Mouse (Mus musculus) neural tube, embryonic 14.5 days (tissue): ENCODE measurements around the gene Cxcl14. TPM values are rescaled to one million over a fixed set of nuclear protein-coding genes. Genes with fewer than 3 reads are reported as not detected.

Experiments used
- ATAC-seq: fragments of 200-750 bp; cut with Nextera tagmentation; 2 replicates; pipeline ENCODE4 v1.8.0; 2017; ENCODE audit warnings: low read depth, mild to moderate bottlenecking, moderate TSS enrichment, moderate library complexity
- H3K27ac ChIP-seq: fragments of 300-500 bp; sonication (generic); 2 replicates; pipeline ENCODE4 v1.5.1; 2014; ENCODE audit warnings: low read depth, mild to moderate bottlenecking, control low read depth, low read length, moderate library complexity, mixed read lengths
- H3K27me3 ChIP-seq: fragments of 300-500 bp; sonication (generic); 2 replicates; pipeline ENCODE4 v1.6.1; 2014; ENCODE audit warnings: low read length; ENCODE audit not compliant: control insufficient read depth, insufficient read depth
- H3K36me3 ChIP-seq: fragments of 300-500 bp; sonication (generic); 2 replicates; pipeline ENCODE4 v1.6.1; 2014; ENCODE audit warnings: low read length, mixed read lengths; ENCODE audit not compliant: control insufficient read depth, insufficient read depth
- H3K4me1 ChIP-seq: fragments of 300-500 bp; sonication (generic); 2 replicates; pipeline ENCODE4 v1.6.1; 2014; ENCODE audit warnings: low read length; ENCODE audit not compliant: control insufficient read depth, insufficient read depth
- H3K4me2 ChIP-seq: fragments of 300-500 bp; sonication (generic); 2 replicates; pipeline ENCODE4 v1.6.1; 2014; ENCODE audit warnings: mild to moderate bottlenecking, low read depth, low read length, control low read depth
- H3K4me3 ChIP-seq: fragments of 300-500 bp; sonication (generic); 2 replicates; pipeline ENCODE4 v1.5.1; 2014; ENCODE audit warnings: low read depth, low read length, control low read depth, mixed read lengths
- H3K9ac ChIP-seq: fragments of 300-500 bp; sonication (generic); replicated peaks from 2 replicates; pipeline ENCODE4 v1.6.1; 2014; ENCODE audit warnings: low read depth, mild to moderate bottlenecking, control low read depth, low read length, mixed read lengths
- H3K9me3 ChIP-seq: fragments of 300-500 bp; sonication (generic); 2 replicates; pipeline ENCODE4 v1.6.1; 2016; ENCODE audit warnings: low read length; ENCODE audit not compliant: control insufficient read depth
- WGBS: fragments of 180-500 bp; shearing (Covaris S2); extraction: QIAGEN DNeasy Blood & Tissue Kit; methylation state at CpG from one replicate; pipeline ENCODE4 v1.1.7; 2014; 5-methylcytosine and 5-hydroxymethylcytosine counted together
- polyA plus RNA-seq: library from polyadenylated mRNA; unstranded; fragments of >200 nt; fragmentation: Nextera tagmentation; extraction: Ambion mirVana; gene quantifications from 2 replicates; pipeline ENCODE4 v1.2.1, GENCODE M21; 2014

Gene Cxcl14
- polyA plus RNA-seq, 1 experiment from 2014 or later: 2.5 TPM

GRCm38 (mm10) chr13:56259021-56259925 lies 37.1 kb downstream of the Cxcl14 start:
- ATAC-seq: no peak
- Histone ChIP-seq H3K9me3 (no peaks in the 10 kb centered on the region), H3K4me1 (0 out of 2 replicates have a peak, but pooled peaks cover 3% of the 10 kb centered on the region), H3K4me3 (peak overlapping the region; percentile 24), H3K9ac (no peak overlapping the region), H3K27me3 (peaks cover 71% of the 10 kb centered on the region), H3K36me3 (no peaks in the 10 kb centered on the region), H3K27ac (no peak overlapping the region), H3K4me2 (peak overlapping the region; percentile 50)
- WGBS: under 1% methylated on average over 49 of the region's 55 CpGs

- WGBS: under 1% methylated on average over 52 of the region's 52 CpGs
- 0 out of 2 replicates have a peak, but pooled peaks cover 3% of the 10 kb centered on the region for H3K4me1 ChIP-seq
- ATAC-seq: no peak
- no peak overlapping the region for H3K9ac ChIP-seq
- peaks cover 74% of the 10 kb centered on the region for H3K27me3 ChIP-seq
- H3K4me3 ChIP-seq: peak overlapping the region; percentile 24
- no peaks in the 10 kb centered on the region for H3K9me3 ChIP-seq
- H3K27ac ChIP-seq: no peak overlapping the region
- H3K4me2 ChIP-seq: peak overlapping the region; percentile 50
- H3K36me3 ChIP-seq: no peaks in the 10 kb centered on the region
Measured at GRCm38 (mm10) chr13:56258196-56259020, 37.9 kb downstream of the Cxcl14 start.

- H3K9ac ChIP-seq: no peak overlapping the region
- 0 out of 2 replicates have a peak, but pooled peaks cover 3% of the 10 kb centered on the region for H3K4me1 ChIP-seq
- H3K4me3 ChIP-seq: no peak overlapping the region
- 3% methylated on average over 12 of the region's 12 CpGs for WGBS
- H3K36me3 ChIP-seq: no peaks in the 10 kb centered on the region
- H3K27me3 ChIP-seq: peaks cover 80% of the 10 kb centered on the region
- no peak overlapping the region for H3K4me2 ChIP-seq
- no peak overlapping the region for H3K27ac ChIP-seq
- no peaks in the 10 kb centered on the region for H3K9me3 ChIP-seq
- ATAC-seq: no peak
Measured at GRCm38 (mm10) chr13:56257469-56258153, 38.7 kb downstream of the Cxcl14 start.

GRCm38 (mm10) chr13:56256716-56257299 lies 39.5 kb downstream of the Cxcl14 start:
- WGBS: 5% methylated on average over 14 of the region's 14 CpGs
- peaks cover 8% of the 10 kb centered on the region; the same call in 1 of the 2 replicates for H3K4me1 ChIP-seq
- peaks cover 81% of the 10 kb centered on the region for H3K27me3 ChIP-seq
- H3K27ac ChIP-seq: no peak overlapping the region
- no peak overlapping the region for H3K4me3 ChIP-seq
- no peaks in the 10 kb centered on the region for H3K9me3 ChIP-seq
- no peak overlapping the region for H3K4me2 ChIP-seq
- no peak overlapping the region for H3K9ac ChIP-seq
- ATAC-seq: no peak
- H3K36me3 ChIP-seq: no peaks in the 10 kb centered on the region

- ATAC-seq: no peak
- Histone ChIP-seq H3K4me1 (peaks cover 8% of the 10 kb centered on the region; the same call in 1 of the 2 replicates), H3K36me3 (no peaks in the 10 kb centered on the region), H3K4me3 (no peak overlapping the region), H3K9ac (no peak overlapping the region), H3K27ac (no peak overlapping the region), H3K9me3 (no peaks in the 10 kb centered on the region), H3K4me2 (no peak overlapping the region), H3K27me3 (peaks cover 83% of the 10 kb centered on the region)
- 14% methylated on average over 3 of the region's 3 CpGs for WGBS
Measured at GRCm38 (mm10) chr13:56253379-56253778, 43.0 kb downstream of the Cxcl14 start.

- Histone ChIP-seq H3K4me3 (no peak overlapping the region; the same call in 1 of the 2 replicates), H3K9ac (no peak overlapping the region), H3K36me3 (no peaks in the 10 kb centered on the region), H3K4me1 (peaks cover 8% of the 10 kb centered on the region; the same call in 1 of the 2 replicates), H3K9me3 (no peaks in the 10 kb centered on the region), H3K4me2 (no peak overlapping the region; the same call in 1 of the 2 replicates), H3K27me3 (peaks cover 81% of the 10 kb centered on the region), H3K27ac (no peak overlapping the region)
- WGBS: 3% methylated on average over 8 of the region's 8 CpGs
- ATAC-seq: 0 out of 2 replicates have a peak, but pooled peaks have one; percentile 19
Measured at GRCm38 (mm10) chr13:56252783-56253182, 43.6 kb downstream of the Cxcl14 start.

GRCm38 (mm10) chr13:56251924-56252619 lies 44.3 kb downstream of the Cxcl14 start, which contains the start of gene Neurog1:
Gene Neurog1, minus strand, starts transcription at chr13:56252163.
- H3K27me3 ChIP-seq: peaks cover 81% of the 10 kb centered on the region
- peak within 1 kb of the TSS; percentile 39 for H3K4me2 ChIP-seq
- no peaks in the 10 kb centered on the region for H3K9me3 ChIP-seq
- peak within 1 kb of the TSS; percentile 19 for H3K4me3 ChIP-seq
- H3K36me3 ChIP-seq: no peaks in the 10 kb centered on the region
- peak within 1 kb of the TSS; percentile 34; the same call in 1 of the 2 replicates for H3K9ac ChIP-seq
- 1% methylated on average over 64 of the region's 65 CpGs for WGBS
- H3K27ac ChIP-seq: no peak within 1 kb of the TSS
- ATAC-seq: peak; percentile 75
- H3K4me1 ChIP-seq: peaks cover 7% of the 10 kb centered on the region; the same call in 1 of the 2 replicates
